Mouse (Mus musculus): ENCODE data around the gene Adra2b.

GRCm38 (mm10) chr2:127338012-127338411, 25.0 kb upstream of the Adra2b start:
- TF ChIP-seq CTCF (IDR thresholded peaks at IDR 0.05; ENCODE audit: borderline replicate concordance, extremely low read depth, insufficient read depth, insufficient read length) (no peak), POLR2A (IDR thresholded peaks at IDR 0.05; ENCODE audit: borderline replicate concordance, extremely low read depth, insufficient read depth, insufficient read length, poor library complexity, severe bottlenecking) (no peak)
